Mouse (Mus musculus): ENCODE data around the gene Gpt2. TPM values are rescaled to one million over a fixed set of nuclear protein-coding genes. Genes with fewer than 3 reads are reported as not detected.

Gene Gpt2
- polyA plus RNA-seq (2017; shearing (Covaris generic)) = 0.46 TPM

DNA sequence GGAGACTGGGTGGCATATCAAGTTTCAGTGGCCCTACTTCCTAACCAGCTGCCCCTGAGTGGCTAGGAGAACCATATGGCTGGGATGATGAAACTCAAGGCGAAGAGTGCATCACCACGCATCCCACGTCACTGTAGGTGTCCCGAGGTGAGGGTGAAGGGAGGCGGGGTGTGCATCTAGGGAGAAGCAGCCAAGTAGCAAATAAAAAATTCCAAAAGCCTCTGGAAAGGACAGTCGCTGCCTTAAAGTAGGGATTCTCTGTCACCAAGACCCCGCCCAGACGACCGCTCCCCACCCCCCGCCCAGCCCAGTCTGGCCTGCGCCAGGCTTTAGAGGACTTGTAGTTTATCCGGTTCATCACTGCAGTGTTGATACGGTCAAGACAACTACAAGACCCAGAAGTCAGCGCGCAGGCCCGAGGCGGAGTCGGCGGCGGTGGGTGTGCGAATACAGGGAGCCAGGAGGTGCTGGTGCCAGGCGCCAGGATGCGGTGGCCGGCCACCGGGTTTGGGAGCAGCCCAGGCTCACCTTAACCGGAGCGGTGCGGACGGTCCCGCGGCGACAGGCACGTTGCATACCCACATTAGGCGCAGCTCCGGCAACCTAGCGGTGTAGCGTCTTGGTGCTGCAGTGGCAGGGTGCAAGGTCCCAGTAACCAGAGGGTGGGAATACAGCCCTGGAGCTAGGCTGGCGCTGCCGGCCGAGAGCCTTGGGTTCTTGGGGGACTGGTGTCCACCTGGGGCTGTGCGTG, at the start of gene Gpt2:
Gene Gpt2, plus strand, starts transcription at position 452 of the 751 bp plus-strand sequence.

DNA sequence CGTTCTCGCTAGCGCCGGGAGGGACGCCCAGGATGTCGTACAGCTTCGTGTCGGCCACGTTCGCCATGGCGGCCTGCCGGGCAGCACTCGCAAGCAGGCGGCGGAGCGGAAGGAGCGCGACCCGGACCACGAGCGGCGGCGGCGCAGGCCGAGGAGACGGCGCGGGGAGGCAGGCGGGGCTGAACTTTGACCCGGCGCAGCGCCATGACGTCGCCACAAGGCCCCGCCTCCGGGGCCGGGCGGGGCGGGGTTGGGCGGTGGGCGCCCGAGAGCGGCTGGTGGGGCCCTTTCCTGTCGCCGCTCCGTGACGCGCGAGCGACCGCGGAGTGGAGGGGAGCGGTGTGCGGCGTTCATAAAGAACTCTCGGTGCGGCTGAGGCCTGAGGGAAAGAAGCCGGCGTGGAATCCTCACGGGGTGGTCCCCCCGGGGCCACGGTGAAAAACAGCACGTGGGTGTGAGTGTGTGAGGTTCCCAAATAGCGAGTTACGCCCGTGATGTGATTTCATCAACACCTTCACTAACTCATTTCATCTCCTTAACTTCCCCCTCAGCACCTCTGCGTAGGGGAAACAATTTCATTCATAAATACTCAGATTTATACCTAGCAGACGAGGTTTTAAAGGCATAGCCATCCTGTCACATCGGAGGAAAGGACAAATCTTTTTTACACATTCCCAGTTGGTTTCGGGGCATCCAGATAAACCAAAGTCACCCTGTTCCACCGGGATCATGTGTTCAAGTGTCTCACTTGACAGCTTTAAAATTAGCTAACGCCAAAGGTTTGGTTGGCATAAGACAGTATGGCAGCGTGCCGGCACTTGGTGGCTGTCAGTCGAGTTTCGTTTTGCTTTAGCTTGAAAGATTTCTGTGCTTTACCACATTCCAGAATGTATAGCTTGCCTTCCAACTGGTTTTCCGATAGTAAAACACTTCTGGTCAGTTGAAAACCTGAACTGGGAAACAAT, 63.1 kb downstream of the Gpt2 start, which contains the start of gene Dnaja2:
Gene Dnaja2, minus strand, starts transcription at position 164 of the 965 bp plus-strand sequence.

Other genes with a start within 250 kb of the Gpt2 start
- 32.6 TPM for gene Orc6, start 192.9 kb upstream of the Gpt2 start, polyA plus RNA-seq (2017; shearing (Covaris generic))
- gene Vps35, start 192.8 kb upstream of the Gpt2 start, polyA plus RNA-seq (2017; shearing (Covaris generic)) = 112 TPM
- gene Mylk3, start 106.2 kb upstream of the Gpt2 start, polyA plus RNA-seq (2017; shearing (Covaris generic)) = 0.23 TPM
- gene 4921524J17Rik, start 59.7 kb upstream of the Gpt2 start, polyA plus RNA-seq (2017; shearing (Covaris generic)) = 42.5 TPM
- gene Dnaja2, start 62.8 kb downstream of the Gpt2 start, polyA plus RNA-seq (2017; shearing (Covaris generic)) = 180 TPM
- 0.17 TPM for gene Neto2, start 208.3 kb downstream of the Gpt2 start, polyA plus RNA-seq (2017; shearing (Covaris generic))